Mouse (Mus musculus) forebrain, embryonic 12.5 days (tissue): Measurements from ENCODE around the gene Bcas3. TPM values are rescaled to one million over a fixed set of nuclear protein-coding genes. Genes with fewer than 3 reads are reported as not detected.

Source experiments
- ATAC-seq: fragments of 200-750 bp; cut with Nextera tagmentation; 2 replicates; pipeline ENCODE4 v1.8.0; 2017; ENCODE audit warnings: moderate TSS enrichment; ENCODE audit not compliant: low FRiP score
- H3K27ac ChIP-seq: fragments of 300-500 bp; sonication (generic); 2 replicates; pipeline ENCODE4 v1.5.1; 2016; ENCODE audit warnings: mild to moderate bottlenecking
- H3K27me3 ChIP-seq: fragments of 300-500 bp; sonication (generic); 2 replicates; pipeline ENCODE4 v1.6.1; 2016; ENCODE audit warnings: mild to moderate bottlenecking
- H3K36me3 ChIP-seq: fragments of 300-500 bp; sonication (generic); replicated peaks from 2 replicates; pipeline ENCODE4 v1.6.1; 2016; ENCODE audit warnings: mild to moderate bottlenecking
- H3K4me1 ChIP-seq: fragments of 300-500 bp; sonication (generic); 2 replicates; pipeline ENCODE4 v1.6.1; 2016
- H3K4me2 ChIP-seq: fragments of 300-500 bp; sonication (generic); 2 replicates; pipeline ENCODE4 v1.6.1; 2016; ENCODE audit warnings: mild to moderate bottlenecking, moderate library complexity
- H3K4me3 ChIP-seq: fragments of 300-500 bp; sonication (generic); replicated peaks from 2 replicates; pipeline ENCODE4 v1.5.1; 2016; ENCODE audit warnings: mild to moderate bottlenecking
- H3K9ac ChIP-seq: fragments of 300-500 bp; sonication (generic); 2 replicates; pipeline ENCODE4 v1.6.1; 2016; ENCODE audit warnings: mild to moderate bottlenecking
- H3K9me3 ChIP-seq: fragments of 300-500 bp; sonication (generic); 2 replicates; pipeline ENCODE4 v1.6.1; 2016
- WGBS: fragments of 180-500 bp; shearing (Covaris S2); methylation state at CpG from one replicate; pipeline ENCODE4 v1.1.7; 2016; 5-methylcytosine and 5-hydroxymethylcytosine counted together
- polyA plus RNA-seq: library from polyadenylated mRNA; unstranded; fragments of >200 nt; fragmentation: Nextera tagmentation; extraction: Ambion mirVana; gene quantifications from 2 replicates; pipeline ENCODE4 v1.2.1, GENCODE M21; 2016

Gene Bcas3
- polyA plus RNA-seq, 1 experiment from 2014 or later, result 19.1 TPM

GRCm38 (mm10) chr11:85790267-85790666 lies 437.3 kb downstream of the Bcas3 start:
- 72% methylated on average over 2 of the region's 2 CpGs for WGBS
- no peak for ATAC-seq
- no peak overlapping the region for H3K4me3 ChIP-seq
- H3K4me1 ChIP-seq, result peaks cover 5% of the 10 kb centered on the region; the same call in 1 of the 2 replicates
- H3K27me3 ChIP-seq, result peaks cover 19% of the 10 kb centered on the region; the same call in 1 of the 2 replicates
- H3K4me2 ChIP-seq, result no peak overlapping the region
- H3K27ac ChIP-seq, result no peak overlapping the region
- no peaks in the 10 kb centered on the region for H3K9me3 ChIP-seq
- no peak overlapping the region for H3K9ac ChIP-seq
- H3K36me3 ChIP-seq, result no peaks in the 10 kb centered on the region

GRCm38 (mm10) chr11:85791212-85791611 lies 438.2 kb downstream of the Bcas3 start:
- Histone ChIP-seq H3K36me3 (no peaks in the 10 kb centered on the region), H3K27ac (no peak overlapping the region), H3K4me2 (no peak overlapping the region), H3K4me3 (no peak overlapping the region), H3K27me3 (peaks cover 19% of the 10 kb centered on the region; the same call in 1 of the 2 replicates), H3K9ac (no peak overlapping the region), H3K4me1 (no peaks in the 10 kb centered on the region), H3K9me3 (no peaks in the 10 kb centered on the region)
- ATAC-seq, result no peak
- WGBS, result 85% methylated on average over 1 of the region's 1 CpGs

DNA sequence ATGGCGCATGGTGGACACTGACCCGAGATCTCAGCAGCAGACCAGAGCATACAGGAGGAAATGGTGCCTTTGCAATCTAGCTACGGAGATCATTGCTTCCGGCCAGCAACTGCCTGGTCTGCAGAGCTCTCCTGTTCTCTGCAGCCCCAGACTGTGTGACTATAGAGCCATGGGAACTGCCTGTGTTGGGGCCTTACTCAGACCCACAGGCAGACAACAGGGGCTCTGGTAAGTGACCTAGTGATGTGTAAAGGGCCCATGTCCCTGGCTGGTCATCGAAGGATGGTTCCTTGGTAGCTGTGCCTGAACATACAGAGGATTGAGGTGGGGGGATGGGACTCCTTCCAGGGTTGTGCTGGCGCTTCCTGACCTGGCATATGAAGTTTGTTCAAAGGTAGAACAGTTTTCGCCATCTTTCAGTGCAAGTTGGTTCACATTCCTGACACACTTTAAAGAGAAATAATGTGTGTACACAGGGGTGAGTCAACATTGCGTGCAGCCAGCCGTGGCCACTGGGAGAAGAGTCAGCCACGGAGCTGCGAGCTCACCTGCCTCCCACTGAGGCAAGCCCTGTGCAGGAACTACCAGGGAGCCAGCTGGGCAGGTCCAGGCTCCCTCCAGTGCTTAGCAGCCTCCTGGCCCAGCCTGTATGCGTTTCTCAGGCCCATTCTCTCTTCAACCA lies 439.7 kb downstream of the Bcas3 start:
- WGBS, result 69% methylated on average over 12 of the region's 12 CpGs
- Histone ChIP-seq H3K27me3 (peaks cover 19% of the 10 kb centered on the region; the same call in 1 of the 2 replicates), H3K4me2 (no peak overlapping the region), H3K9ac (no peak overlapping the region), H3K9me3 (no peaks in the 10 kb centered on the region), H3K4me1 (no peaks in the 10 kb centered on the region), H3K36me3 (no peaks in the 10 kb centered on the region), H3K27ac (no peak overlapping the region), H3K4me3 (no peak overlapping the region)
- no peak for ATAC-seq

DNA sequence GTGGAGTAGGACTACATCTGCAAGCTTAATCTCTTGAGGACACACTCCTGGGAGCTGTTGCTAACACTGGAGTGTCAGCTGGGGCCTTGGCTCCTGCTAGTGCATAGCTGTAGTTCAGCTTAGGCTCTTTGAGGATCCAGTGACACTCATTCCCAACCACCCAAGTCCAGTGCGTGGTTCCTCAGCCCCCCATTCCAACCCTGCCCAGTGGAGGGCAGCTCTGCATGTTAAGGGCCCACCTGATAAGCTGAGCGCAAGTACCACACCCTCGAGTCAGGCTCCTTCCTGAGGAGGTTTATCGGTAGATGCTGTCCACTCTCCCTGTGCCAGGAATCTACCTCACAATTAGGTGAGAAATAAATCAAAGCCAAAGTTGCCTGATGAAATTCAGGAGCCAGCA lies 446.5 kb downstream of the Bcas3 start:
- no peak overlapping the region for H3K27ac ChIP-seq
- 91% methylated on average over 4 of the region's 4 CpGs for WGBS
- 0 out of 2 replicates have a peak, but pooled peaks cover 3% of the 10 kb centered on the region for H3K27me3 ChIP-seq
- H3K4me1 ChIP-seq, result no peaks in the 10 kb centered on the region
- no peak overlapping the region for H3K4me2 ChIP-seq
- H3K36me3 ChIP-seq, result no peaks in the 10 kb centered on the region
- H3K4me3 ChIP-seq, result no peak overlapping the region
- no peak overlapping the region for H3K9ac ChIP-seq
- no peak for ATAC-seq
- no peaks in the 10 kb centered on the region for H3K9me3 ChIP-seq

GRCm38 (mm10) chr11:85799856-85800255 lies 446.9 kb downstream of the Bcas3 start:
- Histone ChIP-seq H3K27ac (no peak overlapping the region), H3K36me3 (no peaks in the 10 kb centered on the region), H3K27me3 (0 out of 2 replicates have a peak, but pooled peaks cover 3% of the 10 kb centered on the region), H3K4me2 (no peak overlapping the region), H3K9ac (no peak overlapping the region), H3K4me3 (no peak overlapping the region), H3K4me1 (no peaks in the 10 kb centered on the region), H3K9me3 (no peaks in the 10 kb centered on the region)
- WGBS, result 82% methylated on average over 19 of the region's 19 CpGs
- ATAC-seq, result no peak

DNA sequence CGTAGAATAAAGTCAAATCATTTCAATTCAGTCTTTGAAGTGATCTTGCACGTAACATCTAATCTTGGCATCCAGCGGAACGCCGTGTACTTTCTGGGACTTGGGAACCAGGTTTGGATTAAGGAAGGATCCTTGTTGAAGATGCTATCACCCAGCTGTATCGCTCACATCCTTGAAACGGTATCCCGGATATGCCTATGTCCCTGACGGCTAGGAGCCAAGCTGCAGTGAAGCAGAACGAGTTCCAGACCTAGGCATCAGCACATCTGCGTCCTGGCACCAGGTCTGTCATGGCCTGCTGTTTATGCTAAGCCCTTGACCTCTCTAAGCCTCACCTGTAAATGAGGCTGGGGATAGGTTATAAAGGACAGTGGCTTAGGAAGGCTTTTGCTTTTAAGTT lies 447.4 kb downstream of the Bcas3 start:
- 89% methylated on average over 11 of the region's 11 CpGs for WGBS
- H3K27me3 ChIP-seq, result peaks cover 5% of the 10 kb centered on the region; the same call in 1 of the 2 replicates
- H3K27ac ChIP-seq, result no peak overlapping the region
- no peak overlapping the region for H3K9ac ChIP-seq
- H3K4me1 ChIP-seq, result no peaks in the 10 kb centered on the region
- H3K4me2 ChIP-seq, result no peak overlapping the region
- H3K36me3 ChIP-seq, result no peaks in the 10 kb centered on the region
- no peaks in the 10 kb centered on the region for H3K9me3 ChIP-seq
- no peak for ATAC-seq
- H3K4me3 ChIP-seq, result no peak overlapping the region

DNA sequence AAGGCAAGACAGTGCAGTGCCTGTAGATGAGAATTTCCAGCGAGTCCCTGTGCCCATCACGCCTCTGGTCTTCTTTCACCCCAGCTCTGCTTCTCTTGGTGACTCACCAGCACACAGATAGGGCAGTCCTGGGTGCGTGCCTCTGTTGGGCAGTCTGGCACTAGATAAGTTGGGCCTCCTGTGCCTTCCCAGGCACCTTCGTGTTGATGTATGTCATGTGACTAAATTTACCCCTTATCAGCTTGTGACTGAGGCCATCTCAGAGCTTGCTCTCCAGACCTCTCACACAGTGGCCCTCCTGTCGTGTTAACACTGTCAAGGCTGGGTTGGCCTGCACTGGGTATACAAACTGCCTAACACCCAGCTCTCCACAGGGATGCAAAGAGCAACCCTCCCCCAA lies 451.1 kb downstream of the Bcas3 start:
- 84% methylated on average over 5 of the region's 5 CpGs for WGBS

GRCm38 (mm10) chr11:85805779-85806178 lies 452.8 kb downstream of the Bcas3 start:
- no peak overlapping the region for H3K27ac ChIP-seq
- H3K36me3 ChIP-seq, result no peaks in the 10 kb centered on the region
- H3K9me3 ChIP-seq, result no peaks in the 10 kb centered on the region
- no peak for ATAC-seq
- no peaks in the 10 kb centered on the region for H3K4me1 ChIP-seq
- peaks cover 15% of the 10 kb centered on the region; the same call in 1 of the 2 replicates for H3K27me3 ChIP-seq
- WGBS, result 85% methylated on average over 1 of the region's 1 CpGs
- no peak overlapping the region for H3K4me2 ChIP-seq
- H3K9ac ChIP-seq, result no peak overlapping the region
- H3K4me3 ChIP-seq, result no peak overlapping the region

More for the DNA sequence above, 451.1 kb downstream of the Bcas3 start:
- no peaks in the 10 kb centered on the region for H3K36me3 ChIP-seq
- H3K4me1 ChIP-seq, result no peaks in the 10 kb centered on the region
- H3K9ac ChIP-seq, result no peak overlapping the region
- H3K27me3 ChIP-seq, result peaks cover 9% of the 10 kb centered on the region; the same call in 1 of the 2 replicates
- no peak overlapping the region for H3K4me2 ChIP-seq
- no peaks in the 10 kb centered on the region for H3K9me3 ChIP-seq
- no peak overlapping the region for H3K27ac ChIP-seq
- no peak overlapping the region for H3K4me3 ChIP-seq
- ATAC-seq, result no peak

GRCm38 (mm10) chr11:85807353-85807752 lies 454.4 kb downstream of the Bcas3 start:
- H3K9me3 ChIP-seq, result no peaks in the 10 kb centered on the region
- no peaks in the 10 kb centered on the region for H3K4me1 ChIP-seq
- no peak for ATAC-seq
- 88% methylated on average over 11 of the region's 11 CpGs for WGBS
- H3K9ac ChIP-seq, result no peak overlapping the region
- no peak overlapping the region for H3K27ac ChIP-seq
- peaks cover 23% of the 10 kb centered on the region; the same call in 1 of the 2 replicates for H3K27me3 ChIP-seq
- H3K36me3 ChIP-seq, result no peaks in the 10 kb centered on the region
- H3K4me3 ChIP-seq, result no peak overlapping the region
- H3K4me2 ChIP-seq, result no peak overlapping the region

DNA sequence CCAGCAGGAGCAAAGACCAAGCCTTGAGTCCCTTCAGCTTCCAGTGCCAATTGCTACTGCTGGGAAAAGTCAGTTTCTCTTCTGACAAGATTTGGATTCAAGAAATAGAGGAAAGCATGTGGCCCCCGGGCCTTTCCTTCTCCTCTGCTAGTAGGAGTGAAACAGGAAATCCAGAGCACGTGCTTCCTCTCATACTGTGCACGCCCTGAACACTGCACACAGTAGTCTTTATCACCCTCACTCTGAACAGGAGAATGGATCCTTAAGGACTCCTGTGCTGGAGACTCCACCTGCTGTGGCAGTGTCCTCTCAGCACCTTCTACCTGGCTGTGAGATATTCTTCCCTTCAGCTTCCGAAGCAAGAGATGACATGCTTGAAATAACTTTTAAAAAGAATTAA lies 458.3 kb downstream of the Bcas3 start:
- H3K4me2 ChIP-seq, result no peak overlapping the region
- no peak overlapping the region for H3K4me3 ChIP-seq
- no peak for ATAC-seq
- peaks cover 53% of the 10 kb centered on the region for H3K27me3 ChIP-seq
- no peak overlapping the region for H3K27ac ChIP-seq
- no peak overlapping the region for H3K9ac ChIP-seq
- H3K36me3 ChIP-seq, result no peaks in the 10 kb centered on the region
- no peaks in the 10 kb centered on the region for H3K9me3 ChIP-seq
- peaks cover 6% of the 10 kb centered on the region for H3K4me1 ChIP-seq
- 84% methylated on average over 4 of the region's 4 CpGs for WGBS

DNA sequence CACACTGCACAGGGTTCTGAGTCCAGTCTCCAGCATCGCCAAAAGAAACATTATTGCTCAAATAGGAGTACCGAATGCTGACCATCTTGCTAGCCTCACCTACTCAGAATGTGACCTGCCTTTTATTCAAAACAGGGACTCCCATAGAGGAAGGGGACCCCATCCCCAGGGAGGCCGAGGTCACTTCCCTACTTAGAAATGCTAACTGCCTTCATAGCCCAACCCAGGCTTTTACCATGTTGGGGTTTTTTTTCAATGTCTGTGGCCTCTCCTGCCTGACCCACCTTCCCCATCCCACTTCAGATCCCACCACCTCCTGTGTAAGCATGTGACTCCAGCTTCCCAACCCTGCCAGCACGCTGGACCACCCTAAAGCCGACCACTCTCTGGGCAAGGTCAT lies 458.7 kb downstream of the Bcas3 start:
- Histone ChIP-seq H3K9me3 (no peaks in the 10 kb centered on the region), H3K27me3 (peaks cover 57% of the 10 kb centered on the region), H3K27ac (no peak overlapping the region), H3K4me2 (no peak overlapping the region), H3K4me1 (peaks cover 6% of the 10 kb centered on the region), H3K36me3 (no peaks in the 10 kb centered on the region), H3K4me3 (no peak overlapping the region), H3K9ac (no peak overlapping the region)
- 96% methylated on average over 5 of the region's 5 CpGs for WGBS
- no peak for ATAC-seq

DNA sequence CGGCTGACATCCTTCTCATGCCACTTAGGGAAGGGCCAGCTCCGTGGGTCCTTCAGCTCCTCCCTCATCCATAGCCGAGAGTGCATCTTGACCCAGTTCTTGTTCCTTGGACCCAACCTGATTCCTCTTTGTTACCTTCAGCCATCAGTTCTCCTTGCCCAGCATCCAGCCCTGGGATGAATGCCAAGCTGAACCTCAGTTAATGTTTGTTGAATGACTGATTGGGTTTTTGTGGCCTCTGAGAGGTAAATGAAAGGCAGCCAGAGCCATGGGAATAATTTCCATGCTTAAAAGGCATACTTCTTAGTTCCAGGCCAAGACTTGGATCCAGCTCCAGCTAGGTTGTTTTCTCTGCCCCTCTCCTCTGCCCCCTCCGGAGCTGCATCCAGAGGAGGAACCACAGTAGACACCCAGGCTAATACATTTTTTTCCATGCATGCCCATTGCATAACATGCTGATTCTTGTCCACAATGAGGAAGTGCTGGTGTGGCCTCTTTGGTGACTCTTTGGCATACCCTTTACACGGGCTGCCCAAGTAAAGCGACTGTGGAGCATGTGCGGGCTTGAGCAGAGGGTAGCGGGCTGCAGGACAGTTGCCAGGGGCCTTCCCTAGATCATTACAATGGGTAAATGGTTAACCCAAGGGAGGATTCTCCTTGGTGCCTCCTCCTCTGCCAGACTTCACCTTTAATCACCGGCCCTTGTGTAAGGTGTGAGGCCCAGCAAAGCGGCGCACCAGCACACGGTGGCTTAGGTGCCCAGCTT lies 459.4 kb downstream of the Bcas3 start:
- peaks cover 6% of the 10 kb centered on the region for H3K4me1 ChIP-seq
- no peak overlapping the region for H3K27ac ChIP-seq
- H3K27me3 ChIP-seq, result peaks cover 64% of the 10 kb centered on the region
- ATAC-seq, result no peak
- no peak overlapping the region for H3K4me2 ChIP-seq
- no peak overlapping the region for H3K9ac ChIP-seq
- no peaks in the 10 kb centered on the region for H3K36me3 ChIP-seq
- WGBS, result 89% methylated on average over 12 of the region's 12 CpGs
- H3K9me3 ChIP-seq, result no peaks in the 10 kb centered on the region
- no peak overlapping the region for H3K4me3 ChIP-seq
